Mouse (Mus musculus) c-Kit-positive CD71-positive TER-119-negative erythroid progenitor cells, embryonic 14.5 days (primary cell): ENCODE results near the gene Tm7sf2.
A peak's percentile ranks its signal among the peaks of the same experiment; 100 is the strongest.
"Not testable (repeated sequence)": the region's sequence is repeated elsewhere in the genome, so short reads cannot be mapped to it uniquely, and the experiment has no call there.

ENCODE experiments used
- DNase-seq: peaks from one replicate; pipeline ENCODE4 v3.0.0-alpha.2; 2013; ENCODE audit warnings: low read depth

Gene Tm7sf2

DNA sequence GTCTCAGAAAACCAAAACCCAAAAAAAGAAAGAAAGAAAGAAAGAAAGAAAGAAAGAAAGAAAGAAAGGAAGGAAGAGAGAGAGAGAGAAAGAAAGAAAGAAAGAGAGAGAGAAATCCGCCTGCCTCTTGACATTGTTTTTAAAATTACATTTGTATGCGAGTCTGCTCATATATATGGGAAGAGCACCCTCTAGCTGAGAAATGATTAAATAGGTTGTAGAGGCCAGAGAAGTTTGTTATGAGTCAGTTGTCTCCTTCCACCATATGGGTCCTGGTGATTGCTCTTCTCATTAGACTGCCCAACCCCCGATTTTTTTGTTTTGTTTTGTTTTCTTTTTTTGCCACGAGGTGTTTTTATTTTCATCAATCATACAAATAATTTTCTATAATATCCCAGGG is 24.1 kb downstream of the Tm7sf2 start:
- not testable (repeated sequence) for DNase-seq

DNA sequence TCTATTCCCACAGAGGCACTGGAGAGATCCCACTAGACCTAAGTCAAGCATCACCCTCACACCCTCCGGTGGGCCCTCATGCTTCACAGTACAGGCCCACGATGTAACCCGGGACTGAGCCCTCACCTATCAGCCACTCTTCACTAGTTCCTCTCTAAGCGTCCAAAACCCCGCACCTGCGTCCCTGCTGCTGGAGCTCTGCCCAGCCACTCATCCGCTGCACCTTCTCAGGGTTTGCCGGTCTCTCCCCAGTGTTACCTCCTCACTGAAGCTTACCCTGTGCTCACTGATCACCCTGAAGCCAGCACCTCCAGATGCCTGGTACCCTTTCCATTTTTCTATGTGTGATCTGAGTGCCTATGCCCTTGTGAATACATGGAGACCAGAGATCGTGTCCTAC is 25.9 kb downstream of the Tm7sf2 start:
- no peak for DNase-seq

DNA sequence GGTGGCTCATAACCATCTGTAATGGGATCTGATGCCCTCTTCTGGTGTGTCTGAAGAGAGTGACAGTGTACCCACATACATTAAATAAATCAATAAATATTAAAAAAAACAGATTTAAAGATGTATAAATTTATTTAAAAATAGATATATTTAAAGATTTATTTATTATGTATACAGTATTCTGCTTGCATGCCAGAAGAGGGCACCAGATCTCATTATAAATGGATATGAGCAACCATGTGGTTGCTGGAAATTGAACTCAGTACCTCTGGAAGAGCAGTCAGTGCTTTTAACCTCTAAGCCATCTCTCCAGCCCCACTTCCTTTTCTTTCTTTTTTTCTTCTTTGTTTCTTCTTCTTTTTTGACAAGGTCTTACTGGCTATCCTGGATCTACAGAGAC is 28.2 kb downstream of the Tm7sf2 start:
- DNase-seq: no peak

DNA sequence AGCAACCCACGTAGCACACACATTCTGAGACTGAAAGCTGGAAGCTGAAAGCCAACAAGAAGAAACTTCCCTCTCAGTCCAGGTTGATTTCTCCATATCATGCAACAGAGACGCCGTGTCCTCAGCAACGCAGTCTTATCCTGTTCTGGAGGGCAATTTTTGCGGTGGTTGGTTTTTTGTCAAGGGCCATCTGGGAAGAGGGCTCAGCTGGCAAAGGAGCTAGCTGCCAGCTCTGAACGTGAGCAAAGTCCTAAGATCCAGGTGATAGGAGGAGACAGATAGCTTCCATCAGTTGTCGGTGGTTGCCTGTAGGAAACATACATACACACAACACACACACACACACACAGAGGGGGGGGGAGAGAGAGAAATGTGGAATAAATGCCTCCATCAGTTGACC is 29.8 kb downstream of the Tm7sf2 start:
- DNase-seq: no peak

GRCm38 (mm10) chr19:6037695-6038094 is 30.5 kb downstream of the Tm7sf2 start:
- no peak for DNase-seq

DNA sequence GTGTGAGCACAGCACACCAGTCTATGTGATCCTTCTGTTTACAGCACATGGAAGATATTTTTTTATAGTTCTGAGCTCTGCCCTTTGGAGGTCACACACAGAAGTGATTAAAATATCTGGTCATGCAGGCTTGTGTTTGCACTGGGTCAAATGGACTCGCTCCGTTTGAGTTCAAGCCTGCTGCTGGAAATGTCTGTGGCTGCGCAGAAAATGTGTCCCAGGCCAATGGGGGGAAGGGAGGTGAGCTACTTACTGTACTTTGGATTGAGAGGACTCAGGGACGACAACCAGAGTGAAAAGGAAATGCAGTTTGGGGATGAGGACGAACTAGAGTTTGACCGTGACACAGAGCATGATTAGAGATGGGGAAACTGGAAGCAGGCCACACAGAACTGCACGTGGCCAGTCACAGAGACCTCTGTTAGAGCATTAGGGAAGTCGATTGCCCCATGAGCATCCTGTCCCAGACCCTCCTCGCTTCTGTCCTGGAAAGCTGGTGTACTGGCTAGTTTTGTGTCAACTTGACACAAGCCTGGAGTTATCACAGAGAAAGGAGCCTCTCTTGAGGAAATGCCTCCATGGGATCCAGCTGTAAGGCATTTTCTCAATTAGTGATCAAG is 32.1 kb downstream of the Tm7sf2 start:
- no peak for DNase-seq

- DNase-seq: no peak
Observed at GRCm38 (mm10) chr19:6030520-6031280, 37.5 kb downstream of the Tm7sf2 start.

GRCm38 (mm10) chr19:6029426-6029825 is 38.7 kb downstream of the Tm7sf2 start:
- no peak for DNase-seq

- no peak for DNase-seq
Observed at GRCm38 (mm10) chr19:6028991-6029390, 39.2 kb downstream of the Tm7sf2 start.

DNA sequence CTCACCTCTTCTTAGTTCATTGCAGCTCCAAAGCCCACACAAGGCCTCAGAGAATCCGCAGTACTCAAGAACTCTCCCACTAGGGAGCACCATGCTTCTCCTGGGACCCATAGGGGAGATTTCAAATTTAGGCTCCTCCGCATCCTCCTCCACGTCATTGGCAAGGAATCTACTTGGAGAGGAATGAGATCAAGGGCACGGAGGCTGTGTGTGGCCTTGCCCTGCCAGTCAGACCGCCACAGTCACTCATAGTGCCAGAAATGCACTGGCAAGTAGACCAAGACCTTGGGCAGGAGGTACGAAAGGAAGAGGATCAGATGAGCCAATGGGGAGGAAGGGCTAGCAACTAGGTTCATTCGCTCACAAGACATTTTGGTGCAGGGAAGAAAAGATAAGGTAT is 44.2 kb downstream of the Tm7sf2 start:
- no peak for DNase-seq

DNA sequence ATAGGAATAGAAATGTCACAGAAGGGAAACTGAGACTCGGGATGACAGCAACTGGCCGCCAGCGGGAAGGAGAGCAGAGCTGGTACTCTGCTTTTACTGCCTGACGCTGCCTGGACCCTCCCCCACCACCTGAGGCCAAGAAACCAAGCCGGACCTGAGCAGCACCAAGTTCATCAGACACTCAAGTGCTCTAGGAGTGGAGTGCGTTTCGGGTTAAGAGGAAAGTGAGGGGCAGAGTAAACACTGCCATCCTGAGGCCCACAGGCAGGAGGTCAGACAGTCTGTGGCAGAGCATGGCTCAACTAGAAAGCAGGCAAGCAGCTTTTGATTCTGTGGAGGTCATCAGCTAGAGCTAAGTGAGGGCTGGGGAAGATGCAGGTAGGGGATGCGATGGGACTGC is 45.1 kb downstream of the Tm7sf2 start:
- no peak for DNase-seq

DNA sequence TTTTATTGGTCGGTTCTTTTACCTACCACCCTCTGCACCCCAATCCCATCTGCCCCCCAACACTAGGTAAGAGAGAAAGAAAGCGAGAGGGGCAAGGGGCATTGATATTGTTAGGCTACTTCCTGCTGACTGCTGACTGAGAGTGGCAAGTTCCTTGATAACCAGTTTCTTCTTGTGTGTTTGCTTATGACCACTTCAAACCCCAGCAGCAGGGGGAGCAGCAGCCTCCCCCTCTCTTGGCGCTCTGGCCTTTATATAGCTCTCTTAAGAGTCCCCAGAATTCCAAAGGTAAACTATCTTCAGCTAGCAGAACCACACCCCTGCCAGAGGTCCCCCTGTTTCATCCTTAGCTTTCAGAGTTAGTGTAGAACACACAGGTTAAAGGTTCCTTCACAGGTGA is 47.9 kb downstream of the Tm7sf2 start:
- DNase-seq: no peak

DNA sequence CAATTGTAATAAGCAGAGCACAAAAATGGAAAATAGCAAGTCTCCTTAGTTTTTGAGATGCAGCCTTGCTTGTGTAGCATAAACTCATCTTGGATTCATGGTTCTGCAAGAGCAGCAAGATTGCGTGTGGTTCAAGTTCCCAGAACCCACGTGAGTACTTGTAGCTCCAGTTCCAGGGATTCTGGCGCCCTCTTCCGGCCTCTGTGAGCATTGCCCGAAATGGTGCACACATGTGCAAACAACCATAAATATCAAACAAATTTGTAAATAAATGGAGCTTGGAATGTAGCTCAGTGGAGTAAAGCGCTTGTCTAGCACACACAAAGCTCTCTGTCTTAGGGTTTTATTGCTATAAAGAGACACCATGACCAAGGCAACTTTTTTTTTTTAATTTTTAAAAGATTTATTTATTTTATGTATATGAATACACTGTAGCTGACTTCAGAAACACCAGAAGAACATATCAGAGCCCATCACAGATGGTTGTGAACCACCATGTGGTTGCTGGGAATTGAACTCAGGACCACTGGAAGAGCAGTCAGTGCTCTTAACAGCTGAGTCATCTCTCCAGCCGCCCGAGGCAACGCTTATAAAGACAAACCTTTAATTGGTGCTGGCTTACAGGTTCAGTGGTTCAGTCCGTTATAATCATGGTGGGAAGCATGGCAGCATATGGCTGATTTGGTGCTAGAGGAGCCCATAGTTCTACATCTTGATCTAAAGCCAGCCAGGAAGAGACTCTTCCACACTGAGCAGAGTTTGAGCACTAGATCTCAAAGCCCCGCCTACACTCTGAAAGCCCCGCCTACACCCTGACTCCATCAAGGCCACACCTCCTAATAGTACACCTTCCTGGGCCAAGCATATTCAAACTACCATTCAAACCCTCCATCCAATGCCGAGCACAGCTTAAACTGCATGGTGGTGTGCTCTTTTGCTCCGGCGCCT is 49.8 kb downstream of the Tm7sf2 start:
- peak; percentile 91 for DNase-seq

DNA sequence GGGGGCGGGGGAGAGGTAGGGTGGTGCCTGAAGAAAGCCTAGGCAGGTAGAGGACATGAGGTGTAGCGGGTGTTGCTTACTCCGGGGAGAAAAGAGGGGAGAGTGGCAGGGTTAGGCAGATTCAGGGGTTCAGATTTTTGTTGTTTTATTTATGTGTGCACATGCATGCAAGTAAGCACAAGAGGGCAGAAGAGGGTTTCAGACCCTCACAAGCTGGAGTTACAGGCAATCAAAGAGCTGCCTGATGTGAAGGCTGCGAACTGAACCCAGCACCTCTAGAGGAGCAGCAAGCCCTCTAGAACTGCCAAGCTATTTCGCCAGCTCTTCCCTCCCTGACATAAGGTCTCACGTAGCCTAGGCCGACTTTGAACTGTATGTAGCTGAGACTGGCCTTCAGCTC is 51.6 kb downstream of the Tm7sf2 start:
- DNase-seq: no peak

DNA sequence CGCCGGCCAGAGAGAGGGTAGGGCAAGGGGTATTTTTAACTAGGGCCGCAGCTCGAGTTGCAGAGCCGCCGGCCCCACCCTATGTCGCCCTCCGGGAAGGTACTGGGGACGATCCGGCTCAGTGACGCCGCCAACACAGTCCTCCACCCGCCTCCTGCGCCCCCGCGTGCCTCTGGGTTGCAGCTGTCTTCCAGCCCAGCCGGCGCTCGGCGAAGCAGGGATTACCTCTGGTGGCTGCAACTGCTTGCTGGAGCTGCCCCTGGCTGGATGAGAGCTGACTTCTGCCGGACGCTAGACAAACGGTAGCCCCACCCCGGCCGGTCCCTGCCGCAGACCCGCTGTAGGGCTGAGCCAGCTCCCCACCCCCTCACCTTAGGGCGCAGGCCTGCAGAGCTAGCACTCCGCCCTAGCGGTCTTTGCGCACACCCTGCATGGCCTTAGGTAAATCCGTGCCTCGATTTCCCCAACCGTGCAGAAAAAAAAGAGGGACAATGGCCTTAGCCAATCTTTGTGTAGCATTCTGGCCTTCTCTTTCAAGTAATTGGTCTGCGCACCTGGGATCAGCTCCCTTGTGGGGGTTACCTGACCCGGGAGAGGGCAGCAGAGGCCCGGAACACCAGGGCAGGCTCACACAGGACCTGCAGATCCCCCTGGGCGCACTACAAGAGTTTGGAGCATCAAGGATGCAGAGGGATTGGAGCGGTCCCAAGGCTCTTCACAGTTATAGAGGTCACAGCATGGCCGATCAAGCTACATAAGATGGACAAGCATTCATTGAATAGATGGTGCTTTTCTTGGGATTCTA is 52.5 kb downstream of the Tm7sf2 start, which contains the start of gene Capn1:
Capn1 (minus strand) TSS at position 387 of the 805 bp plus-strand sequence.
- peak; percentile 59 for DNase-seq

- peak; percentile 80 for DNase-seq
Observed at GRCm38 (mm10) chr19:6014991-6015510, 53.1 kb downstream of the Tm7sf2 start.

DNA sequence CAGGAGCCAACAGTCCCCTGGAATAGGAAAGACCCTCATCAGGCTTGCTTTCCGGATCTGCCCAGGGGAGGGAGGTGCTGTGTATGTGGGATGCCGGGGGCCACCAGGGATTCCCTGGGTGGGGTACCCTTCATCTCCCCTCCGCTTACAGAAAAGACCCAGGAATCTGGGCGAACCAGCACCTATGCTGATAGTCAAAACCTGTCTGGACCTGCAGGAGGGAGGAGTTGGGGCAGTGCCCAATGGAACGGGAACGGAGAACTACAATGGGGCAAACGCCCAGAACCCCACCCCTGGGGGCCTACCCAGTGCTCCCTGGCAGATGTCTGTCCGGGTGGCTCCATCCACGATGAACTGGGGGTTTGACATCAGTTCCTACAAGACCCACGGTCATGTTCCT is 54.5 kb downstream of the Tm7sf2 start:
- no peak for DNase-seq
